ENCODE assay signal across 17 mouse cellular contexts in the genomic region with DNA sequence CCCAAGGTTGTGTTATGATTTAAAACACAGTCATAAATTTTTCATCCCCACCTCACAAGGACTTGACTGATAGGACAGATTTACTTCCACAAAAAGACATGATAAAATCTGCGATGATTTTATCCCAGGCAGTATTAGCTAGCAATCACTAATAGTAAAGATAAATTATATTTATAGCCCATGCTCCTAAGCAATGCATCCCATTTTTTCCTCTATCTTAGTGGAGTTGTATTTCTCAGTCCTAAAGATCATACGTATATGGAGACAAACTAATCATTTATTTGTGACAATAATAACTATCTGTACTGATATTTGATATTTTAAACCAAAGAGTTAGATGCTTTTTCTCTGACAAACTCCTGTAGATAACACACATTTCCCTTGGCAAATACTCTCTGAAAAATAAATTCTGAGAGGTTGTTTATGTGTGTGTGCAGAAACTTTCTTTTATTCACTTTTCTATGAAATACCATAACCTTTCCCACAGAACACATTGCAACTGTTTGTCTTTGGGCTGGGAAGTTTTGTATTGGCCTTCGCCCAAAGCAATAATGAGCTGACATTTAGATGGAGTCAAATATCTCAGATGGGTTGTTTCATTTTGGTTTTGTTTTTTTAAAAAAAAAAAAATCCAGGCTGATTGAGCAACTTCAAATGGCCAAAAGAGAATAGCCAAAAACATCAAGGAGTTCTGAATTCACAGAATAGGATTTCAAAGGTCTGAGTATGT.
DNase-seq lines count a peak whose midpoint lies in the region; ATAC-seq and TF ChIP-seq lines count a peak whose summit lies in the region.
"Had no signal": no experiment of that assay in that cellular context is flagged by ENCODE, and none has a peak within 500 bp of the region (broad histone marks: within the 10 kb centered on the region; RNA-seq: fewer than 3 reads in every experiment).

No protein-coding gene starts in this region.

- no peak overlapping the region for H3K4me2 ChIP-seq in stomach, embryonic 14.5 days (replicated peaks; ENCODE audit: low read depth, low read length)
- no peak overlapping the region for H3K4me2 ChIP-seq in stomach, postnatal 0 days (replicated peaks; ENCODE audit: low read depth)
- no peak overlapping the region for H3K4me2 ChIP-seq in kidney, embryonic 16.5 days (replicated peaks; ENCODE audit: low read depth, low read length)
- no peak overlapping the region for H3K4me2 ChIP-seq in lung, embryonic 15.5 days
- H3K4me2 ChIP-seq in stomach, embryonic 15.5 days: no peak overlapping the region
- H3K4me2 ChIP-seq: embryonic facial prominence, embryonic 12.5 days; hindbrain, embryonic 14.5 days; limb, embryonic 12.5 days; liver, embryonic 15.5 days had no signal

- ATAC-seq in stomach, embryonic 14.5 days (ENCODE audit: insufficient number of reproducible peaks, insufficient read depth, low FRiP score, low read depth): no peak
- no peak for ATAC-seq in stomach, postnatal 0 days (ENCODE audit: low FRiP score, low TSS enrichment)
- peak; percentile 56; the same call in 1 of the 2 replicates for ATAC-seq in kidney, embryonic 16.5 days (ENCODE audit: low FRiP score, low TSS enrichment)
- ATAC-seq in lung, embryonic 15.5 days (ENCODE audit: borderline replicate concordance, extremely low read depth, low FRiP score, low TSS enrichment): peak; percentile 60; the same call in 1 of the 2 replicates
- ATAC-seq in stomach, embryonic 15.5 days (ENCODE audit: insufficient read depth, low FRiP score, low read depth): no peak
- ATAC-seq: forebrain, embryonic 16.5 days; intestine, postnatal 0 days had no signal

- DNase-seq in stomach, postnatal 0 days (ENCODE audit: low spot score): no peak
- no peak for DNase-seq in cerebellum, postnatal 36 days
- DNase-seq in cerebellum, adult 11 months: no peak
- no peak for DNase-seq in adrenal gland, adult 2 months
- DNase-seq: cerebellum, postnatal 25 days; gastrocnemius, adult 2 months; thymus, postnatal 4 days had no signal

- no peak overlapping the region for H3K9ac ChIP-seq in stomach, embryonic 14.5 days (replicated peaks; ENCODE audit: low read depth, low read length)
- no peak overlapping the region for H3K9ac ChIP-seq in stomach, postnatal 0 days (ENCODE audit: low read length)
- no peak overlapping the region for H3K9ac ChIP-seq in kidney, embryonic 16.5 days (replicated peaks; ENCODE audit: low read length)
- H3K9ac ChIP-seq in lung, embryonic 15.5 days: no peak overlapping the region
- no peak overlapping the region for H3K9ac ChIP-seq in stomach, embryonic 15.5 days
- H3K9ac ChIP-seq: embryonic facial prominence, embryonic 12.5 days; hindbrain, embryonic 14.5 days; limb, embryonic 12.5 days; liver, embryonic 15.5 days had no signal

- TF ChIP-seq CTCF in stomach, postnatal 0 days (IDR thresholded peaks at IDR 0.05; ENCODE audit: low read depth): no peak

- no peaks in the 10 kb centered on the region for H3K9me3 ChIP-seq in stomach, embryonic 14.5 days (ENCODE audit: control insufficient read depth, low read depth, low read length)
- no peaks in the 10 kb centered on the region for H3K9me3 ChIP-seq in stomach, postnatal 0 days (ENCODE audit: control insufficient read depth, low read length)
- H3K9me3 ChIP-seq in kidney, embryonic 16.5 days (ENCODE audit: low read length): no peaks in the 10 kb centered on the region
- no peaks in the 10 kb centered on the region for H3K9me3 ChIP-seq in lung, embryonic 15.5 days
- H3K9me3 ChIP-seq in stomach, embryonic 15.5 days: no peaks in the 10 kb centered on the region
- H3K9me3 ChIP-seq: embryonic facial prominence, embryonic 12.5 days; limb, embryonic 12.5 days; liver, embryonic 15.5 days had no signal

- H3K4me1 ChIP-seq in stomach, embryonic 14.5 days (ENCODE audit: control insufficient read depth, insufficient read depth, low read length): 0 out of 2 replicates have a peak, but pooled peaks cover 2% of the 10 kb centered on the region
- H3K4me1 ChIP-seq in stomach, postnatal 0 days (replicated peaks; ENCODE audit: control insufficient read depth, insufficient read depth): no peaks in the 10 kb centered on the region
- no peaks in the 10 kb centered on the region for H3K4me1 ChIP-seq in kidney, embryonic 16.5 days (ENCODE audit: insufficient read depth, low read length)
- no peaks in the 10 kb centered on the region; the same call in 1 of the 2 replicates for H3K4me1 ChIP-seq in lung, embryonic 15.5 days
- H3K4me1 ChIP-seq in stomach, embryonic 15.5 days: no peaks in the 10 kb centered on the region
- H3K4me1 ChIP-seq: embryonic facial prominence, embryonic 12.5 days; limb, embryonic 12.5 days; liver, embryonic 15.5 days had no signal

- no peaks in the 10 kb centered on the region for H3K27me3 ChIP-seq in stomach, embryonic 14.5 days (ENCODE audit: control insufficient read depth, insufficient read depth, low read length)
- H3K27me3 ChIP-seq in stomach, postnatal 0 days (ENCODE audit: control insufficient read depth, insufficient read depth, low read length): no peaks in the 10 kb centered on the region
- H3K27me3 ChIP-seq in kidney, embryonic 16.5 days (ENCODE audit: insufficient read depth, low read length): no peaks in the 10 kb centered on the region
- H3K27me3 ChIP-seq in lung, embryonic 15.5 days: no peaks in the 10 kb centered on the region
- no peaks in the 10 kb centered on the region for H3K27me3 ChIP-seq in stomach, embryonic 15.5 days (replicated peaks)
- H3K27me3 ChIP-seq: embryonic facial prominence, embryonic 12.5 days; limb, embryonic 12.5 days; liver, embryonic 15.5 days had no signal

- H3K4me3 ChIP-seq in stomach, embryonic 14.5 days (ENCODE audit: low read depth, low read length): no peak overlapping the region
- H3K4me3 ChIP-seq in stomach, postnatal 0 days (ENCODE audit: low read depth, low read length): no peak overlapping the region
- H3K4me3 ChIP-seq in kidney, embryonic 16.5 days (ENCODE audit: low read length): no peak overlapping the region
- H3K4me3 ChIP-seq in lung, embryonic 15.5 days: no peak overlapping the region
- H3K4me3 ChIP-seq in stomach, embryonic 15.5 days (replicated peaks): no peak overlapping the region
- H3K4me3 ChIP-seq: embryonic facial prominence, embryonic 12.5 days; gastrocnemius, adult 2 months; limb, embryonic 12.5 days; liver, embryonic 15.5 days had no signal

- H3K36me3 ChIP-seq in stomach, embryonic 14.5 days (ENCODE audit: control insufficient read depth, insufficient read depth, low read length): no peaks in the 10 kb centered on the region
- H3K36me3 ChIP-seq in stomach, postnatal 0 days (ENCODE audit: control insufficient read depth, insufficient read depth, low read length): no peaks in the 10 kb centered on the region
- no peaks in the 10 kb centered on the region for H3K36me3 ChIP-seq in kidney, embryonic 16.5 days (ENCODE audit: insufficient read depth, low read length)
- no peaks in the 10 kb centered on the region for H3K36me3 ChIP-seq in lung, embryonic 15.5 days
- no peaks in the 10 kb centered on the region for H3K36me3 ChIP-seq in stomach, embryonic 15.5 days
- H3K36me3 ChIP-seq: embryonic facial prominence, embryonic 12.5 days; limb, embryonic 12.5 days; liver, embryonic 15.5 days had no signal

- peak overlapping the region; percentile 33; the same call in 1 of the 2 replicates for H3K27ac ChIP-seq in stomach, embryonic 14.5 days (ENCODE audit: low read length)
- H3K27ac ChIP-seq in stomach, postnatal 0 days (replicated peaks): no peak overlapping the region
- H3K27ac ChIP-seq in kidney, embryonic 16.5 days (ENCODE audit: low read length): peak overlapping the region; percentile 80; the same call in 1 of the 2 replicates
- peak overlapping the region; percentile 73; the same call in 1 of the 2 replicates for H3K27ac ChIP-seq in lung, embryonic 15.5 days
- H3K27ac ChIP-seq in stomach, embryonic 15.5 days: peak overlapping the region; percentile 59; the same call in 1 of the 2 replicates
- H3K27ac ChIP-seq: embryonic facial prominence, embryonic 12.5 days; gastrocnemius, adult 2 months; hindbrain, embryonic 14.5 days; limb, embryonic 12.5 days; liver, embryonic 15.5 days had no signal

- no peak for TF ChIP-seq EP300 in stomach, postnatal 0 days (optimal IDR thresholded peaks at IDR 0.05)

- 55% methylated on average over 3 of the region's 3 CpGs for WGBS in stomach, embryonic 14.5 days
- 48% methylated on average over 3 of the region's 3 CpGs for WGBS in stomach, postnatal 0 days
- WGBS in kidney, embryonic 16.5 days: 42% methylated on average over 3 of the region's 3 CpGs
- 45% methylated on average over 3 of the region's 3 CpGs for WGBS in lung, embryonic 15.5 days
- 55% methylated on average over 3 of the region's 3 CpGs for WGBS in stomach, embryonic 15.5 days

Comparison
In these comparisons a context has a peak if more than half of its experiments do, and no peak if none do; other contexts are left out.
1. ATAC-seq: peak in kidney, embryonic 16.5 days (single experiment) and lung, embryonic 15.5 days (single experiment); none in stomach, embryonic 14.5 days (single experiment), stomach, postnatal 0 days (single experiment) and stomach, embryonic 15.5 days (single experiment).